Mouse (Mus musculus) adrenal gland, postnatal 10 days (tissue): ENCODE measurements at regions not wholly inside any gene's neighbourhood (a gene's known extent, or its start where the extent isn't known, plus 50 kb on each side); places are given as distances from the start of the nearest gene placed in this dataset.

Experiments
- DNase-seq: peaks from one replicate; pipeline ENCODE4 v3.0.0; 2021; ENCODE audit warnings: mixed read lengths

- no peak for DNase-seq
Measured at GRCm38 (mm10) chr6:99819255-99819929, 93.2 kb upstream of the Prok2 start.

- no peak for DNase-seq
Measured at GRCm38 (mm10) chr6:99818486-99818885, 92.3 kb upstream of the Prok2 start.

GRCm38 (mm10) chr6:99817245-99817644, 91.1 kb upstream of the Prok2 start:
- DNase-seq = no peak

- no peak for DNase-seq
Measured at GRCm38 (mm10) chr6:99813102-99813501, 86.9 kb upstream of the Prok2 start.

- DNase-seq = no peak
Measured at GRCm38 (mm10) chr6:99811842-99812241, 85.7 kb upstream of the Prok2 start.

GRCm38 (mm10) chr6:99810974-99811798, 85.0 kb upstream of the Prok2 start:
- peak; percentile 81 for DNase-seq

DNA sequence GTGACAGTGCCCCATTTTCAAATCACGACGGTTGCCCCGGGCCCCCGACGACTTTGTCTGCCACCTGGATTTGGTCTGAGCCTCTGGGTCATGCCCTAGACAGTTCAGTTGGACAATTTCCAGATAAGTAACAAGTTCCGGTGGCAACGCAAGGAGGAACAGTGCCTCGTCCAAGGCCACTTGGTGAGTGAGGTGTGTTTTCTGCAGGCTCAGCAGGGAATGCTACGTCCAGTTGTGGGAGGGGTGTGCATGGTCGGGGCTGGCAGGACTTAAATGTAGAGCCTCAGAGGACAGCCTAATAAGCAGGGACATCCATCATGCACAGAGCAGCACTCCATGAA, 78.7 kb upstream of the Prok2 start:
- no peak for DNase-seq

GRCm38 (mm10) chr6:99803983-99804904, 78.1 kb upstream of the Prok2 start:
- peak; percentile 95 for DNase-seq

DNA sequence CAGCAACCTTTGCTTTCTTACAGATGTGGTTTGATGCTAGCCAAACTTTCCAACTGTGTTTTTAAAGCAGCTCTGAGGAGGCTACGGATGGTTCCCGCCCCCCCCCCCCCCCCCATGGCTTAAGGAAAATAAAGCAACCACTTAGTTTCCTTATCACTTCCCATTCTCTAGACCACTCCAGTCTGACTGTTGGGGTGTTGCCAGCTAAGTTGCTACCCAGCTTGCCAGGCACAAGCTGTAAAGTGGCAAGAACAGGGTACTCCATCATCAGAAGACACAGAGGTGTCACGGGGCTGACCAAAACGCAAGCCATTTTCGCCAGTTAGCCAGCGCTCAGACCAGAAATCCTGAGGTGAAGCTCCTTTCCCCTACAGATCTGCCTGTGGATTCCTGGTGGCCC, 74.7 kb upstream of the Prok2 start:
- no peak for DNase-seq

- DNase-seq = no peak
Measured at GRCm38 (mm10) chr6:99800324-99800723, 74.1 kb upstream of the Prok2 start.

GRCm38 (mm10) chr6:99796390-99796789, 70.2 kb upstream of the Prok2 start:
- no peak for DNase-seq

- no peak for DNase-seq
Measured at GRCm38 (mm10) chr6:99793546-99793945, 67.4 kb upstream of the Prok2 start.

DNA sequence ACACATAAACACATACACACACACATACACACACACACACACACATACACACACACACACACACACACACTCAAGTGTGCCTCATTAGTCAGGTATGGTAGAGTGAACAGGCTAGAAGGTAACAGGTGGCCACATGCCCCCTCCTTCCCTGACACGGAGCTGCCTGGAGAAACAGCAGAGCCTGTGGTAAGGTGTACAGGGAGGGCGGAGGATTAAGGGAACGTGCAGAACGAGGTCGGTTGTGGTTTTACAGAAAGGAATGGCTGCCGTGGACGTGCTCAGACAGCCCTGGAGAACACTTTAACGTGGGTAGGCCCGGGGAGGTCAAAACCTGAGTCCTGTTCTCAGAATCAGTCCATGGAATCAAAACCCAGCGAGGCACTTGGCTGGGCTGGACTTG, 66.2 kb upstream of the Prok2 start:
- DNase-seq = no peak

DNA sequence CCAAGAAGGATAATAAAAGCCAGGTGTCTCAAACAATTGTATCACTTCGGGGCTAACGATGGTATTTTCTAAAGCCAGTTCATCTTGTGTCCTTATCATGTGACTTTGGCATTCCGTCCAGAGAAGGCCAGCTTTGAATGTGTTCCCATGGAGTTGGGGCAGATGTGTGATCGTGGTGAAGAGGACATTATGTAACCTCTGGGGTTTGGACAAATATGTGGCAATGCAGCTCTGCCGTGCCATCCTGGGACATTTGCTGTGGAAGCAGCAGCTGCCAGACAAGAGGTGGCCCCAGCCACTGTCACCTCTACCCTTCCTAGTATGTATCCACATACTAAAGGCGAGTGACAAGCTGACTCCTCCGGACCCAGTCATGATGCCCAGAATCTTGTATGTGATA, 60.8 kb upstream of the Prok2 start:
- DNase-seq = no peak

GRCm38 (mm10) chr6:99785212-99785611, 59.0 kb upstream of the Prok2 start:
- no peak for DNase-seq

- no peak for DNase-seq
Measured at GRCm38 (mm10) chr6:99784804-99785203, 58.6 kb upstream of the Prok2 start.

DNA sequence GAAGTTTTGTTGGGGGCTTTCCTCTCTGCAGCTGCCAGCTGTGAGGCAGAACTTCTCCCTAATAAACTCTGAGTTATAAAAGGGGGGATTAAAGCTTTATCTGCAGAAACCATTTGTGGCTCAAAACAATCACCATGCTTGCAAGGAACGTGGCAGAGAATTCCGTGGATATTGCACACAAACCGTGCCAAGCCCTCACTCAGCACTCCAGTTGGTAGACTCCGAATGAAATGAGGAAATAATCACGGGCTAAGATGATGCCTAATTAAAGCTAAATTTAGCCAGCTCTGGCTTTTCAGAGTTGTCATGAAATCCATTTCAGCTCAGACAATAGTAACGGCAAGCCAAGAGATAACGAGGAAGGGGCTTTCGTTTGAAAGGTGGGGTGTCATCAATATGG, 58.1 kb upstream of the Prok2 start:
- no peak for DNase-seq

DNA sequence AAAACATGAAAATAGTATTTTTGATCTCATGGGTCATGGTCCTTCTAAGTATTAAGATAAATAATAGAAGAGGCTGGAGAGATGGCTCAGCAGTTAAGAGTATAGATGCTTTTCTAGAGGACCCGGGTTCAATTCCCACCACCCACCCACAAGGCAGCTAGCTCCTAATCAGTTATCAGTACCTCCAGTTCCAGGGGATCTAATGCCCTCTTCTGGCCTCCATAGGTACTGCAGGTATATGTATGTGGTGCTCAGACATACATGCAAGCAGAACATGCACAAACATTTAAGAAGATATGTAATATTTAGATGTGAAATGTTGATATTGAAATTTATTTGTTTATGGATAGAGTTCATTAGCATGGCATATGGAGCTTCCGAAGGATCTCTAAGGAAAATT, 56.8 kb upstream of the Prok2 start:
- DNase-seq = peak; percentile 47
